Mouse (Mus musculus) natural killer cell, adult 2 months (primary cell): Measurements from ENCODE around the gene Uba6.

ENCODE experiments used
- DNase-seq, 2 experiments: peaks; one replicate each; pipeline ENCODE4 v3.0.0; 2022; ENCODE audit warnings: low spot score in 2 of 2

The Uba6 gene

DNA sequence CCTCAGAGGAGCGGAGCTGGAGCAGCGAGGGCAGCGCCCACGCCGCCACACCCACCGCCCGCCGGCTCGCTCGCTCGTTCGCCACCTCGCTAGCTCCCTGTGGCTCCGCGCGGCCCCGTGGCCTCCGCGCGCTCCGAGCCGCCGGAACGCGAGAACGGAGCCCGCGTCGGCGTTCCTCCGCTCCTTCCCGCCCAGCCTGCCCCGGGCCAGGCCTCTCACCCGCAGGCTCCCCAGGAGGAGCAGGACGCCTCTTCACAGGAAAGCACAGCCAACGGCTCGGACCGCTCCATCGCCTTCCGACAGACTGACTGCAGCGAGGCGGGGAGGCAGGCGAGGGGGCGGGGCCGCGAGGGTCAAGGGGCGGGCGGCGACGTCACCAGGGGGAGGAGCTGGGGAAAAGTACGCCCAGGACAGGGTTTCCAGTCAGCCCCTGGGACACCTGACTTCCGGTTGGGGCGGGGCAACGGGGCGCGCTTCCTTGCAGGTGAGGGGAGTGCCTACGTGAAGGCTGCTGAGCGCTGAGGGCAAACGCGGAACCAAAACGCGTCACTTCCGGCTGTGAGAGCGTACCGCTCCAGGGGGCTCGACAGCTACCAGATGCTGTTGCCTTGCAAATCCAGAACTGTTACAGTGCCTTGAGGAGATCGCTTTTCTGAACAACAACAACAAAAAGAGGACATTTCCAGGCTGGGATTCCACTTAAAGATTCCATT, at the start of gene Uba6:
Uba6 (minus strand) TSS at position 355 of the 713 bp plus-strand sequence.
- DNase-seq = peak; percentile 100

DNA sequence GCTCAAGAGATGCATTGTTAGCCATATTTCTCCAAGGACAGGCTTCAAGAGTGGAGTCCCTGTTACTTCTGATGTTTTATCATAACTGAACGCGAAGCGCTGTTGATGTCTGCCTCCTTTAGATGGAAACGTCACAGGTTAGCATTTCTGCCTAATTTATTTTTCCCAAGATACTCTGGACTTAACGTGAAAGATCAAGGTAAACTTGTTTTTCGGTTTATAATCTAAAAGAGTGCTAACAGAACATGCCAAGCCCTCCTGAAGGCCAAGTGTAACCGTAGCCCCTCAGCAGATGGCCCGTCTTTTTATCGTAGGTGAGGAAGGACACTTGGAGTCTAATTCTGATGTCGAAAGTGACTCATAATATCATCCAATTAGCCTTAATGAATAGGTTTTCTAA, 25.2 kb upstream of the Uba6 start, which contains the start of gene Gnrhr:
Gnrhr (minus strand) TSS at position 101 of the 400 bp plus-strand sequence.
- no peak for DNase-seq

DNA sequence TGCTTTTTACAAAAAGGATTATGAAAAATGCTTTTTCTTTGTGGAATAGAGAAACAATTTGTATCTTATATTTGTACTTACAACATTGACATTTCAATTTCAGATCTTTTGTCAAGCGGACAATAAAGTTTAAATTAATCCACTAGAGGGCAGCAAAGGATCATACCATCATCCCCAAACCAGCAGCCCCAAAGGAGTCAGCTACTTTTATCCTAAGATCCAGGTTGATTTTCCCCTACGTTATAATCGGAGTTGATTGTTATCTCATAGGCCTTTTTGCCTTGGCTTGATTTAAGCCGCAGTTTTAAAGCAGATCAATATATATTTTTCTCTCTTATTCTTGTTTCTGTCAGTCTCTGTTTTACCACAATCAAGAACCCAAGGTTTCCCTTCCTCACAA, 18.8 kb upstream of the Uba6 start:
- DNase-seq = peak in 1 of 2 experiments; percentile 4

DNA sequence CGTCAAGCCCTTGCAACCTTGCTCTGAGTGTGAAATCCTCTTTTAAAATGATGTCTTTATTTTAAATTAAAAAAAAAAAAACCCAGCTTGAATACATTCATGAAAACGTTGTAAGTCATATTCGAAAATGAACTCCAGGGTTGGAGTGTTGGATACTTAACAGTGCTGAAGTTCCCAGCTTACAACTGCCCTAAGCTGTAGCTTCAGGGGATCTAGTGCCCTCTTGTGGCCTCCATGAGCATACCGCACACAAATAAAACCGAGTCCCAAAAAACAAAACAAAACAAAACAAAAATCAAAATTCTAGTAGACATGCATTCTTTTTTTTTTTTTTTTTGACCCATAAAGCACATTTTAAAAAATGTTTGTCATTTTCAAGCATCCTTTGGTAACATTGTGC, 18.2 kb upstream of the Uba6 start:
- DNase-seq = peak in 1 of 2 experiments; percentile 26

DNA sequence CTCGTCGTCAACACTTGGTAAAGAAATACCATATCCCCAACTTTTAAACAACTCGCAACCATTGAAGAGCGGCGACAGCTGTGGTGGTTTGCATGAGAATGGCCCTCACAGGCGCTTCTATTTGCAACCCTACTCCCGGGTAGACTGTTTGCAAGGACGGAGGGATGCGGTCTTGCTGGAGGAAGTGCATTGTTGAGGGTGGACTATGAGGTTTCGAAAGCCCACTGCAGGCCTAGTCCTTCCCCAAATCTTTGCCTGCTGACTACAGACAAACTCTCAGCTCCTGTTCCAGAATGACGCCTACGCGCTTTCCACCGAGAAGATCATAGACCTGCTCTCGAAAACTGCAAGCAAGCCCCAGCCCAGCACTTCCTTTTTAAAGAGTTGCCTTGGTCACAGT, 17.7 kb upstream of the Uba6 start:
- no peak for DNase-seq

DNA sequence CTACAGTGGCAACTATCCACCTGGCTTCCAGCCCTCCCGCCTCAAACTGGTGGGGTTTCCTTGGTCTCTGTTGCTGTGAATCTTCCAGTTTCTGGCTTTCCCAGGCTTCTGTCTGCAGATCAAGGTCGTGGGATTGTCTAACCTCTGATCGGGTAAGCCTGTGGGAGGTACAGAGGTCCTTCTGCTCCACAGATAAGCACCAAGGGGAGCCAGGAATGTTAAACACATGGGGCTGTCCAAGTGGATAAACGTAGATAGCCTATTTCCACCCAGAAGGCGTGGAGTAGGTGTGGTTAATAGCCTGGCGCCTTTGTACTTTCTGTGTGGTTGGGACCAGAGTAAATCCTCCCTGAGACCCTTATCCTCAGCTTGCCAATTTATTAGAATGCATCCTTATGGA, 14.8 kb upstream of the Uba6 start:
- DNase-seq = no peak

DNA sequence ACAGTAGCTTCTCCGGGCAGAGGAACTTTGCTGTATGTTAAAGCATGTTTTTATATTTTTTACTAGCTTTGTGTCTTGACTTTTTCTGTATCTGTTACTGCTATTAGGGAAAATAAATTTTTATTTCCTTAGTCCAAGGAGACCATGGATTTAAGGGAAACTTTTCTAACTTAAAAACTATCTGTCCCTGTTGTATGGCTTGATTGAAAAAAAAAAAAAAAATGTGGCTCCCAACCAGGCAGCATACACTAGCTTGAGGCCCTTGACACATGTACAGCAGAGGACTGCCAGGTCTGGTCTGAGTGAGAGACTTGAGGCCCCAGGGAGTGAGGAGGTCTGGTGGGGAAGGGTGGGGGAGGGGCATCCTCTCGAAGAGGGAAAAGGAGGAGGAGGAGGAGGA, 1.2 kb upstream of the Uba6 start:
- no peak for DNase-seq

DNA sequence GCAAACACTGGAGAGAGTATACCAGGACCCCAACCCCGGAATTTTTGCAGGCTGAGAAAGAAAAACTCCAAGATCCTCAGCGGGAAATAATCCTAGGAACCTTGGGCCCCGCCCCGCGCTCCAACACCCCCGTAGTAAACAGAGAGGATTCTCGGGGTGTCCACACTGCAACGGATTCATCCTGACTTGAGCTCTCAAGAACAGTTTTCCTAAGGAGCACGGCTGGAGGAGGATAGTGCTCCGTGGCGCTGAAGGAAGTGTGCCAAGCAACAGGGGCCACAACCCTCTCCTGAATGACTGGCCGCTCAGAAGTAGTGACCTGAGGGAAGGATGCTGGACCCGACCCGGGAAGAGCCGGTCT, 535 bp downstream of the Uba6 start:
- DNase-seq = peak in 1 of 2 experiments; percentile 2

DNA sequence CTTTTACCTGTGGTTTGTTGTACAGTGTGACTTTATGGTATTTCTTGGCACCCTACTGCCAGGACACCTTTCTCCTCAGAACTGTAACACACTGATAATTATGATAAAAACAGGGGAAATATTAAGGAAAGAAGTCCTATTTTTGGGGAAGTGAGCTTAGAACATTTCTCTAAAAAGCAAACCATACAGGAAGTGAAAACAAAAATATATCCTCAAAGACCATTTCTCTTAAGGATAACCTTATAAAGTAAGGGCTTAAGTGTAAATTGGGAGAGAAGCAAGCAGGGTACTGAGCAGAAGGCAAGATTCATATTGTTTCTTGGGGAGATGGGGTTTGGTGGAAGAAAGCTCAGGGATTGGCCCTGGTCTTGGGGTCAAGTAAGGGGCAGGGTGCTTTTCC, 42.8 kb downstream of the Uba6 start:
- no peak for DNase-seq

DNA sequence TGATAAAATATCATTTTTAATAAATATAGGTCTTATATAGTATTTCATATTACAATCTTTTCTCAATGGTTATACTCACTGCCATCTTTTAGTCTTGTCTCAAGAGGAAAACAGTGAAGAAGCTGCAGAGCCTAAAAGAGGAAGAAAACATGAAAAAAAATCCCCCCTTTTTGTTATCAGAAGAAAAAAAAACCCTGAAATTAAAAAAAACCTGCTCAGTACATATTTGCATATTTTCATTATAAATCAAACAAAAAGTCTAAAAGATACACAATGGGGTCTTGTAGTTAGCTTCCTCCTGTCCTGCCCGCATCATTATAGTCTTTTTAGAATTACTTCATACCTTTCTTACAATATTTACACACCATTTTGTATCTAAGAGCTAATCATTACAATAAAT, 43.9 kb downstream of the Uba6 start:
- no peak for DNase-seq

DNA sequence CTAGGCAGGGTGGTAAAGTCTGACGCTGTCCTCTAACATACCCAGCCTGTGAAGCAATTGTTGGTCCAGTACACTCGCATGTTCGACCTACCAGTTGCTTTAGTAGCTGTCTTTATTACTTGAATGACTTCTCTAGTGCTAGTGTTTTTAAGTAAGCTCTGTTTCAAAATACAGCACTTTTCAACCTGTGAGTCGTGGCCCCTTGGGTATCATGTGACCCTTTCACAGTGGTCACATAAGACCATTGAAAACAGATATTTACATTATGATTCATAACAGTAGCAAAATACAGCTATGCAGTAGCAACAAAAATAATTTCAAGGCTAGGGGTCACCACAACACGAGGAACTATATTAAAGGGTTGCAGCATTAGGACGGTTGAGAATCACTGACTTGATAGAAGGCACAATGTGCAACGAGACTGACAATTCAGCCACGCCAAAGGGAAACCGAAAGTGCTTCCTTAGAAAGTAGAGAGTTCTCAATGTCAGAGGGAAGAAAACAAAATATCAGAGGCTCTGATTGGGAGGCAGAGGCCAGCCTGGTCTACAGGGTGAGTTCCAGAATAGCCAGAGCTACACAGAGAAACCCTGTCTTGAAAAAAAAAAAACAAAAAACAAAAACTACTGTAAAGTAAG, 54.0 kb downstream of the Uba6 start:
- DNase-seq = no peak

DNA sequence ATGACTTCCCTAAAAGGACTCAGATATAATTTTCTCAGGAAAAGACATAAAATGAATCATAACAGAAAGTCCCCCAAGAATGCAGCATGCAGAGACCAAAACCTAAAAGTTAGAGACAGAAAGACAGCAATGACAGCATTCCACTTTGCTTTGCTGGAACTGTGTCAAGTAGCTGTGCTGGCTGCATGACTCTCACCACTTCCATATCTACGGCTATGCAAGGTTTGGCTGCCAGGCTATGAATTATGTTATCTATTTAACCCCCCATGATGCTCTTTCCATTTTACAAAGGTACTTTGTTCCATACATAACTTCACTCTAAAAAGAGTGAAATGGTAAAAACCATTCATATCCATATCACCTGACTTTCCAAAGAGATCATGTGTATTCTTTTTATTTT, 58.6 kb downstream of the Uba6 start:
- DNase-seq = no peak

DNA sequence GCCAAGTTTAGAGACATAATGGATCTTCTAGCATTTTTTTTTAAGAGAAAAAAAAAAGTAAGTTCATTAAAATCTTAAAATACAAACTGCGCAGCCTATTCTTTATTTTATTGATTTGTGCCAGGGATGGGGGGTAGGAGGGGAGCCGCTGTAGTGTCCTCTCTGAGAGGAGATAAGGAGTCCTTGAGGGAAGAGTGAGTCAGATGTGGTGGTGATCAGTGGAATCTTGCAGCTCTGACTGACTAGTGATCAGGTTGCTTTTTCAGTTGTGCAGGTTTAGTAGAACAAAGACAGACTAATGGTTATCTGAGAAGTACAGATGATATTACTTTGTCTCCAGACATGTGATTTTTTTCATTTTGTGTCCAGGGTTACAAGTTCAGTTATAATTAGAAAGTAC, 59.6 kb downstream of the Uba6 start:
- DNase-seq = no peak

DNA sequence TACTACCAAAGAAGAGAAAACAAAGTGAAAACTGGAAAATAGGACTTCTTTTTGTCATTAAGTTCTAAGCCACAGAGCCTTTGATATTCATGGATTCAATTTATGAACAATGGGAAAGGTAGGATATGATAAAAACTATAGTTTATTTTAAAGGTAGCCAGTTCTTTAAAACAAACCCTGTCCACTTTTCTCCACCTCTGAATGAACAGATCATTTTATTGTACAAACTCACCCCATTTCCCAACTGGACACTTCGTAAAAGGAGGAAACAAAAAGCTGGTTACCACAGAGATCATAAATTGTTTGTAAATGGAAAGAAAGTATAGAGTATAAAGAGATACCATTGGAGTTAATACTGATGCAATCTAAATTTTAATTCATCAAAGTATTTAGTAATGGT, 61.5 kb downstream of the Uba6 start:
- no peak for DNase-seq

DNA sequence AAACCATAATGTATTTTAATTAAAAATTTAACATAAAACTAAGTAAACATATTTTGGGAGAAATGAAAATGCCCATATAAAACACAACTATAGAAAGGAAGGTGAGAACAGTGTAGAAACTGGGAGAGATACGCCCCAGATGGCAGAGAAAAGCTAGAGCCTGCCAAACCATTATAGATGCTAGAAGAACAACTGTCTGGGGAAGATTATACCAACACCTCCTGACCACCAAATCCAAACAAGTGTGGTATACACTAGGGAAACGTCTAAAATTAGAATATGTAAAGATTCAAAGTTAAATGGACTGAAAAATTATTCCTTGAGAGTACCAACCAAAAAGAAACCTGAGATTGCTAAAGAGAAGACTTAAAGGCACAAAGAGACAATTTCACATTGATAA, 66.0 kb downstream of the Uba6 start:
- DNase-seq = no peak

DNA sequence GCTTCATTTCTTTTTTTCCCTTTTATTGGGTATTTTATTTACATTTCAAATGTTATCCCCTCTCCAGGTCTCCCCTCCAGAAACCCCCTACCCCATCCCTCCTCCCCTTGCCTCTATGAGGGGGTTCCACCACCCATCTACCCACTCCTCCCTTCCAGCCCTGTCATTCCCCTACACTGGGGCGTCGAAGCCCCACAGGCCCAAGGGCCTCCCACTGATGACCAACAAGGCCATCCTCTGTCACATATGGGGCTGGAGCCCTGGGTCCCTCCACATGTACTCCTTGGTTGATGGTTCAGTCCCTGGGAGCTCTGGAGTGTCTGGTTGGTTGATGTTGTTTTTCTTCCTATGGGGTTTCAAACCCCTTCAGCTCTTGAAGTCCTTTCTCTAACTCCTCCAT, 70.4 kb downstream of the Uba6 start:
- no peak for DNase-seq

DNA sequence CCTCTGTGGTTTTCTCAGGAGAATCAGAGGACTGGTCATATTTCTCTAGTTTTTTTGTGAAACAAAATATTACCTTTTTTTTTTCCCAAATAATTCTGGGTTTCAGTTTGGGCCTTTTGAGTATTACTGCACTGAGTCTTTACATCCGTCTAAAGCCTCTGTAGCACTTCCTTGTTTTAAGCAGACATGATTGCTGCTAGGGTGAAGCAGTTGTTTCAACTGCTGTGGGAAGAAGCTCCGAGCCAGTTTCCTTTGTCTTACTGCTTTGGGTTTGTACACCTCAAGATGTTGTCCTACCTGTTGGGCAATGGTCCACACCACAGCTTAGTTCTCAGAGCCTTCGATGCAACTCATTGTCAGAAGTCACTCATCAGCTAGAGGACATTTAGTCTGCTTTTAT, 72.0 kb downstream of the Uba6 start:
- DNase-seq = no peak

DNA sequence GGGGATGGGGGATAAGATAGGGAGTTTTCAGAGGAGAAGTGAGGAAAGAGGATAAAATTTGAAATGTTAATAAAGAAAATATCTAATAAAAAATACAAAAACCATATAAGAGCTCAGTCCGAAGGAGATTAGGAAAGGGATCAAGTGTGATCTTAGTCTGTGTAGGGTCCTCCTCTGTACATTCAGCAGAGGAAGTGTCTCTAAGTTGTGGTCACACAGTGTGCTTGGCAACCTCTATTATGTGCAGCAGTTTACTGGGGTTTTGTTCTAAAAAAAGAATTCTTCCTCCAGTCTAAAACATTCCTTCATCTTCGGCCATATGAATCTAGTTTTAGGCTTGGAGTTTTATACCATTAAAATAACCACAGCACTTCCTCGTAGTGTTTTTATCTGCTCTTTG, 73.6 kb downstream of the Uba6 start:
- DNase-seq = no peak

DNA sequence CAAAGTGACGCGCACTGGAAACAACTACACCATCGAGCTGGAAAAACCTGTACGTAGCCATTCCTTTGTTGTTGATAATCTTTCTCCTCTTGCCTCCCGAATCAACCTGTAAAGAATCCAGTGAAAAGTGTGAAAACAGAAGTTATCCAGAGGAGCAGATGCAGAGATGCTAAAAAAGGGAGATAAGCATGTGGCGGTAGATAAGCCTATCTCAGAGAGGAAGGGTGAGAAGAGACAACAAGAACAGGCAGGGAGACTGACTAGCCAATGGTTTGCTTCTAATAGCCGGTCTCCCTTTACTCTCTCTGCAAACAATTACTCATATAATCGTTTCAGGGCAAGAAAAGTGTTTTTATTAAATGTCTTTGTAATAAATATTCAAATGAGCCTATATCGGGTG, 77.8 kb downstream of the Uba6 start:
- DNase-seq = no peak

DNA sequence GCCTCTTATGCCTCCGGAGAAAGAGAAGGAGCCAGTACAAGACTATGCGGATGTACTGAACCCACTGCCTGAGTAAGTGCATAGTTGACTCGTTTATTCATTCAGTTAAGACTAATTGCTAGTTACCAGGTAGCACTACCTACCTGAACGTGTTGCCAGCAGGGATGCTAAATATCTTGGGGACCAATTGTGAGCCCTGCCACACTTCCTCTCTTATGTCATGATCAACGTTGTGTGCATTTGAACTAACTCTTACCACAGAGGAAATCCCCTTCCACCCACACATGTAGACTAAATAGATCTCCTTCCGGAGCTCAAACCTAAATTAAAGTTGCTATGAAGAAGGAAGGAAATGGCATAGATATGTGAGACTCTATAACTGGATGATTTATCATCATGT, 85.9 kb downstream of the Uba6 start:
- peak; percentile 69 to 77 for DNase-seq

DNA sequence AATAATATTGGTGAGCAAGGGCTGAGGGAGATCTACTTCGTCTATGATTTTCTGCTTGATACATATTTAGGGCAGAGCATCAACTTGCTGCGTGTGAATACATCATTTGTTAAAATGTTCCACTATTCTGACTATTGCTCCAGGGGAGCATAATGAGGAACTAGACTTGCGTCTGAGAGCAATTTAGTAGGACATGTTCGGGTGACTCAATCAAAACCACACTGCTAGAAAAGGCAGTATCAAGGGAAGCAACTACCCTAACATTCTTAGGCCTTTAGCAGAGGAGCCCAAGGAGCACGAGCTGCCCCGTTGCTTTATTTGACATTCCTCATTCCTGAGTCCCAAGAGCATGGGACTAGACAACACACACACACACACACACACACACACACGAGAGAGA, 87.6 kb downstream of the Uba6 start:
- DNase-seq = no peak

DNA sequence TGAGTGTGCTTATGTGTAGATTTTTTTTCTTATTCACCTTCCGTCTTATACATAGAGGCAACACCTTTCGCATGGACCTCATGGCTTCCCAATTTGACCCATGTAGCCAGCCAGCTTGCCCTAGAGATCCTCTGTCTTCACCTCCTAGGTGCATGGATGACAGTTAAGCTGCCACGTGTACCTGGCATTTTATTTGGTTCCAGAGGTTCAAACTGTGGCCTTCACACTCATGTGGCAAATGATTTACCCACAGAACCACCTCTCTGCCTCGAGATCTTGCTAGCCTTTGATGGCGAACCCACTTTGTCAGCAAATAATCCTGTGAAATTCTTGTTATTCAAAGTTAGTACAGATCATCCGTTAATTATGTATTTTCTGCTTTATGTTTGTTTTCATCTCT, 88.6 kb downstream of the Uba6 start:
- DNase-seq = no peak

DNA sequence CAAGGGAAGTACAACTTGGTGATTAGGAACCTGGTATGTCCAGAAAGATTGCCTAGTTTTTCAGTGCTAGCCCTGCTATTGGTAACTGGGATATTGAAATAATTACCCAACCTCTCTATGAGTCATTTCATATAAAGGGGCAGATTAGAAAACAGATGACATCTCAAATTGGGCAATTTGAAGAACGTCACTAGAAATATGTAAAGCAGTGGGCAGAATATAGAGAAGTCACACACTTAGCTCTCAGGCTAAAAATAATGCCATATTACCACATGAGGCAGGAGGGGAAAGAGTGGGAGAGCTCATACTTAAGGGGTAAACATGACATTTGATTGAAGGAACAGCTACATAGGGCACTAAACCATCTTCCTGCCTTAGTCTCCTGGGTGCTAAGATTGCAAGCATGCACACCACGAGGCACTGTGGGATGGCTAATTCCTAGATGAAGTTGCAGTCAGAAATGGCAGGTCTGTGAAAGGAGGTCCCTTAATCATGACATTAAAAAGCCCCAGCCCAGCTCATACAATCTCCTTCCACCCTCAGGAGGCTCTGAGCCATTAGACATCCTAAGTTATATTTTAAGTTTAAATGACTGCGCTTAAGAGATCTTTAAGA, 93.8 kb downstream of the Uba6 start:
- peak in 1 of 2 experiments; percentile 48 for DNase-seq
